Mouse (Mus musculus) G1E (cell line): ENCODE measurements around the gene Phc2. TPM values are rescaled to one million over a fixed set of nuclear protein-coding genes. Genes with fewer than 3 reads are reported as not detected.

Experiments used
- ATAC-seq: 2 replicates; pipeline ENCODE4 v1.8.0; 2016; ENCODE audit warnings: mild to moderate bottlenecking; ENCODE audit not compliant: insufficient number of reproducible peaks, poor library complexity, low FRiP score, severe bottlenecking; ENCODE audit errors: extremely low read depth
- DNase-seq: peaks from one replicate; pipeline ENCODE4 v3.0.0; 2012; ENCODE audit warnings: low spot score
- H3K27me3 ChIP-seq: 2 replicates; pipeline ENCODE4 v1.6.1; 2012; ENCODE audit warnings: mild to moderate bottlenecking, low read length, inconsistent platforms; ENCODE audit not compliant: insufficient read depth
- H3K36me3 ChIP-seq: replicated peaks from 2 replicates; pipeline ENCODE3; 2012; ENCODE audit warnings: mild to moderate bottlenecking, inconsistent platforms
- H3K4me1 ChIP-seq: 2 replicates; pipeline ENCODE4 v1.6.1; 2012; ENCODE audit warnings: low read depth, low read length, inconsistent platforms, mixed read lengths; ENCODE audit not compliant: insufficient read depth
- H3K4me3 ChIP-seq: 2 replicates; pipeline ENCODE4 v1.5.1; 2012; ENCODE audit warnings: low read depth, mild to moderate bottlenecking, inconsistent platforms, low read length, moderate library complexity, mixed read lengths
- H3K9me3 ChIP-seq: replicated peaks from 2 replicates; pipeline ENCODE4 v1.6.1; 2012; ENCODE audit warnings: inconsistent platforms
- CTCF ChIP-seq: IDR thresholded peaks from 2 replicates; pipeline ENCODE4 v1.5.1; 2012; ENCODE audit warnings: low read depth, low read length, inconsistent platforms, mixed read lengths
- GATA1 ChIP-seq: IDR thresholded peaks from 2 replicates; pipeline ENCODE4 v1.6.1; 2012; ENCODE audit warnings: borderline replicate concordance, low read length, inconsistent platforms, mixed read lengths
- GATA2 ChIP-seq: IDR thresholded peaks from 2 replicates; pipeline ENCODE4 v1.6.1; 2012; ENCODE audit warnings: low read depth, low read length, inconsistent platforms, borderline replicate concordance
- POLR2AphosphoS5 ChIP-seq: IDR thresholded peaks from 2 replicates; pipeline ENCODE4 v1.6.1; 2012; ENCODE audit warnings: low read depth, low read length, inconsistent platforms; ENCODE audit not compliant: insufficient replicate concordance
- TAL1 ChIP-seq: conservative IDR thresholded peaks from 2 replicates; pipeline ENCODE4 v1.6.1; 2012; ENCODE audit warnings: low read depth, low read length, inconsistent platforms, mixed read lengths
- polyA plus RNA-seq: library from polyadenylated mRNA; stranded (reverse); fragments of >175 nt; gene quantifications from 2 replicates; pipeline ENCODE4 v1.2.3, GENCODE M21; 2012
- total RNA-seq, 2 experiments: library from RNA; stranded (forward) in 1 of 2; stranded (reverse) in 1 of 2; fragments of 200-1000 nt in 1 of 2; fragments of >200 nt in 1 of 2; fragmentation: Nextera tagmentation in 1 of 2; gene quantifications; 2 replicates each; pipeline ENCODE4 v1.2.3; 2014 to 2017

The Phc2 gene
- total and polyA plus RNA-seq, 3 experiments = 16.2 to 121 (median 58.8) TPM

- no peak for ATAC-seq
Observed at GRCm38 (mm10) chr4:128707384-128707783, 52.9 kb downstream of the Phc2 start.

GRCm38 (mm10) chr4:128709061-128709780 lies 54.7 kb downstream of the Phc2 start:
- no peaks in the 10 kb centered on the region for H3K9me3 ChIP-seq
- no peak for DNase-seq
- H3K36me3 ChIP-seq = no peaks in the 10 kb centered on the region
- H3K27me3 ChIP-seq = peaks cover 50% of the 10 kb centered on the region
- TF ChIP-seq TAL1 (no peak), GATA1 (no peak)
- H3K4me3 ChIP-seq = no peak overlapping the region
- peaks cover 17% of the 10 kb centered on the region for H3K4me1 ChIP-seq
- ATAC-seq = no peak

More at GRCm38 (mm10) chr4:128707384-128707783, 52.9 kb downstream of the Phc2 start:
- Histone ChIP-seq H3K4me3 (no peak overlapping the region), H3K9me3 (no peaks in the 10 kb centered on the region), H3K4me1 (peaks cover 14% of the 10 kb centered on the region), H3K27me3 (peaks cover 40% of the 10 kb centered on the region), H3K36me3 (no peaks in the 10 kb centered on the region)
- DNase-seq = no peak
- TF ChIP-seq GATA1 (no peak), CTCF (no peak), POLR2AphosphoS5 (no peak), TAL1 (no peak), GATA2 (no peak)

- Histone ChIP-seq H3K27me3 (peaks cover 54% of the 10 kb centered on the region), H3K4me1 (peaks cover 17% of the 10 kb centered on the region), H3K9me3 (no peaks in the 10 kb centered on the region), H3K4me3 (no peak overlapping the region), H3K36me3 (no peaks in the 10 kb centered on the region)
- DNase-seq = no peak
- TF ChIP-seq CTCF = no peak
- TF ChIP-seq POLR2AphosphoS5 = no peak
- TF ChIP-seq TAL1 = no peak
- TF ChIP-seq GATA1 = no peak
- no peak for TF ChIP-seq GATA2
- no peak for ATAC-seq
Observed at GRCm38 (mm10) chr4:128709781-128710166, 55.3 kb downstream of the Phc2 start.

GRCm38 (mm10) chr4:128710286-128710685 lies 55.8 kb downstream of the Phc2 start:
- TF ChIP-seq GATA1 (no peak), GATA2 (no peak), POLR2AphosphoS5 (no peak), CTCF (no peak), TAL1 (no peak)
- no peak overlapping the region for H3K4me3 ChIP-seq
- H3K27me3 ChIP-seq = peaks cover 56% of the 10 kb centered on the region
- H3K4me1 ChIP-seq = peaks cover 17% of the 10 kb centered on the region
- H3K36me3 ChIP-seq = no peaks in the 10 kb centered on the region
- no peaks in the 10 kb centered on the region for H3K9me3 ChIP-seq
- no peak for DNase-seq
- no peak for ATAC-seq

- no peak for TF ChIP-seq POLR2AphosphoS5
- TF ChIP-seq CTCF = no peak
- no peak for TF ChIP-seq GATA1
- TF ChIP-seq TAL1 = no peak
- TF ChIP-seq GATA2 = no peak
- Histone ChIP-seq H3K9me3 (no peaks in the 10 kb centered on the region), H3K4me1 (peaks cover 17% of the 10 kb centered on the region), H3K36me3 (no peaks in the 10 kb centered on the region), H3K27me3 (peaks cover 61% of the 10 kb centered on the region), H3K4me3 (no peak overlapping the region)
- ATAC-seq (no peak), DNase-seq (no peak)
Observed at GRCm38 (mm10) chr4:128710800-128711199, 56.3 kb downstream of the Phc2 start.

GRCm38 (mm10) chr4:128711455-128712135 lies 57.1 kb downstream of the Phc2 start:
- H3K4me1 ChIP-seq = peaks cover 17% of the 10 kb centered on the region
- TF ChIP-seq TAL1 = no peak
- peak; percentile 97 for TF ChIP-seq CTCF
- TF ChIP-seq GATA1 = no peak
- H3K36me3 ChIP-seq = no peaks in the 10 kb centered on the region
- H3K4me3 ChIP-seq = peak overlapping the region; percentile 63
- peaks cover 68% of the 10 kb centered on the region for H3K27me3 ChIP-seq
- ATAC-seq (peak; percentile 89), DNase-seq (peak; percentile 84)
- H3K9me3 ChIP-seq = no peaks in the 10 kb centered on the region
